Mouse (Mus musculus): Measurements from ENCODE around the gene Ccdc85c. TPM values are rescaled to one million over a fixed set of nuclear protein-coding genes. Genes with fewer than 3 reads are reported as not detected.

Ccdc85c gene
- polyA plus RNA-seq, 1 experiment from 2014 or later = 17.7 TPM

GRCm38 (mm10) chr12:108231901-108232300 is 43.3 kb downstream of the Ccdc85c start:
- 23% methylated on average over 9 of the region's 9 CpGs for WGBS
- H3K27me3 ChIP-seq = no peaks in the 10 kb centered on the region
- ATAC-seq (ENCODE audit: low FRiP score) = no peak
- H3K4me1 ChIP-seq (replicated peaks) = peaks cover 77% of the 10 kb centered on the region
- H3K36me3 ChIP-seq = no peaks in the 10 kb centered on the region
- H3K27ac ChIP-seq = peak overlapping the region; percentile 70
- H3K4me2 ChIP-seq = no peak overlapping the region
- no peaks in the 10 kb centered on the region for H3K9me3 ChIP-seq
- peak overlapping the region; percentile 56; the same call in 1 of the 2 replicates for H3K9ac ChIP-seq
- no peak overlapping the region for H3K4me3 ChIP-seq

- Histone ChIP-seq H3K27me3 (no peaks in the 10 kb centered on the region), H3K4me2 (no peak overlapping the region), H3K27ac (peak overlapping the region; percentile 70), H3K4me1 (replicated peaks) (peaks cover 77% of the 10 kb centered on the region), H3K9me3 (no peaks in the 10 kb centered on the region), H3K4me3 (no peak overlapping the region), H3K9ac (peak overlapping the region; percentile 29; the same call in 1 of the 2 replicates), H3K36me3 (no peaks in the 10 kb centered on the region)
- no peak for ATAC-seq (ENCODE audit: low FRiP score)
- 54% methylated on average over 17 of the region's 18 CpGs for WGBS
Measured at GRCm38 (mm10) chr12:108230821-108231794, 44.1 kb downstream of the Ccdc85c start.

- Histone ChIP-seq H3K9ac (no peak overlapping the region), H3K9me3 (no peaks in the 10 kb centered on the region), H3K4me2 (no peak overlapping the region), H3K27ac (no peak overlapping the region), H3K36me3 (no peaks in the 10 kb centered on the region), H3K4me1 (replicated peaks) (peaks cover 79% of the 10 kb centered on the region), H3K4me3 (no peak overlapping the region), H3K27me3 (no peaks in the 10 kb centered on the region)
- WGBS = 73% methylated on average over 12 of the region's 12 CpGs
- no peak for ATAC-seq (ENCODE audit: low FRiP score)
Measured at GRCm38 (mm10) chr12:108230077-108230476, 45.1 kb downstream of the Ccdc85c start.

- Histone ChIP-seq H3K36me3 (no peaks in the 10 kb centered on the region), H3K4me1 (replicated peaks) (peaks cover 90% of the 10 kb centered on the region), H3K9me3 (no peaks in the 10 kb centered on the region), H3K4me2 (no peak overlapping the region), H3K9ac (no peak overlapping the region; the same call in 1 of the 2 replicates), H3K27me3 (no peaks in the 10 kb centered on the region), H3K4me3 (no peak overlapping the region), H3K27ac (no peak overlapping the region)
- 78% methylated on average over 16 of the region's 16 CpGs for WGBS
- ATAC-seq (ENCODE audit: low FRiP score) = no peak
Measured at GRCm38 (mm10) chr12:108227527-108227926, 47.7 kb downstream of the Ccdc85c start.

- no peak for ATAC-seq (ENCODE audit: low FRiP score)
- no peak overlapping the region for H3K9ac ChIP-seq
- no peak overlapping the region for H3K4me2 ChIP-seq
- peaks cover 86% of the 10 kb centered on the region for H3K4me1 ChIP-seq (replicated peaks)
- no peaks in the 10 kb centered on the region for H3K27me3 ChIP-seq
- H3K27ac ChIP-seq = no peak overlapping the region
- WGBS = 78% methylated on average over 12 of the region's 12 CpGs
- H3K9me3 ChIP-seq = no peaks in the 10 kb centered on the region
- no peak overlapping the region for H3K4me3 ChIP-seq
- H3K36me3 ChIP-seq = no peaks in the 10 kb centered on the region
Measured at GRCm38 (mm10) chr12:108226941-108227340, 48.3 kb downstream of the Ccdc85c start.

GRCm38 (mm10) chr12:108226216-108226615 is 49.0 kb downstream of the Ccdc85c start:
- no peak for ATAC-seq (ENCODE audit: low FRiP score)
- 78% methylated on average over 13 of the region's 13 CpGs for WGBS
- Histone ChIP-seq H3K4me1 (replicated peaks) (peaks cover 86% of the 10 kb centered on the region), H3K4me2 (no peak overlapping the region), H3K36me3 (no peaks in the 10 kb centered on the region), H3K27me3 (no peaks in the 10 kb centered on the region), H3K27ac (peak overlapping the region; percentile 18; the same call in 1 of the 2 replicates), H3K9ac (0 out of 2 replicates have a peak overlapping the region, but pooled peaks have one; percentile 39), H3K9me3 (no peaks in the 10 kb centered on the region), H3K4me3 (no peak overlapping the region)

- peak overlapping the region; percentile 18; the same call in 1 of the 2 replicates for H3K27ac ChIP-seq
Measured at GRCm38 (mm10) chr12:108225781-108226180, 49.4 kb downstream of the Ccdc85c start.

GRCm38 (mm10) chr12:108223357-108223756 is 51.9 kb downstream of the Ccdc85c start:
- Histone ChIP-seq H3K27me3 (no peaks in the 10 kb centered on the region), H3K4me3 (no peak overlapping the region), H3K9ac (no peak overlapping the region), H3K4me1 (replicated peaks) (peaks cover 95% of the 10 kb centered on the region), H3K4me2 (no peak overlapping the region), H3K27ac (no peak overlapping the region), H3K9me3 (no peaks in the 10 kb centered on the region), H3K36me3 (no peaks in the 10 kb centered on the region)
- WGBS = 27% methylated on average over 7 of the region's 8 CpGs
- ATAC-seq (ENCODE audit: low FRiP score) = no peak

More at GRCm38 (mm10) chr12:108225781-108226180, 49.4 kb downstream of the Ccdc85c start:
- WGBS = 63% methylated on average over 7 of the region's 7 CpGs
- Histone ChIP-seq H3K4me2 (no peak overlapping the region), H3K9ac (no peak overlapping the region), H3K4me3 (no peak overlapping the region), H3K9me3 (no peaks in the 10 kb centered on the region), H3K4me1 (replicated peaks) (peaks cover 86% of the 10 kb centered on the region), H3K36me3 (no peaks in the 10 kb centered on the region), H3K27me3 (no peaks in the 10 kb centered on the region)
- ATAC-seq (ENCODE audit: low FRiP score) = no peak

GRCm38 (mm10) chr12:108221712-108222111 is 53.5 kb downstream of the Ccdc85c start:
- Histone ChIP-seq H3K27ac (peak overlapping the region; percentile 92), H3K9ac (no peak overlapping the region), H3K9me3 (no peaks in the 10 kb centered on the region), H3K27me3 (no peaks in the 10 kb centered on the region), H3K4me1 (replicated peaks) (peaks cover 95% of the 10 kb centered on the region), H3K4me2 (no peak overlapping the region), H3K36me3 (no peaks in the 10 kb centered on the region), H3K4me3 (no peak overlapping the region)
- ATAC-seq (ENCODE audit: low FRiP score) = no peak
- 86% methylated on average over 7 of the region's 7 CpGs for WGBS

GRCm38 (mm10) chr12:108221206-108221605 is 54.0 kb downstream of the Ccdc85c start:
- 36% methylated on average over 10 of the region's 10 CpGs for WGBS
- H3K27ac ChIP-seq = peak overlapping the region; percentile 92
- H3K9me3 ChIP-seq = no peaks in the 10 kb centered on the region
- peaks cover 95% of the 10 kb centered on the region for H3K4me1 ChIP-seq (replicated peaks)
- no peak overlapping the region for H3K4me3 ChIP-seq
- H3K36me3 ChIP-seq = no peaks in the 10 kb centered on the region
- no peaks in the 10 kb centered on the region for H3K27me3 ChIP-seq
- H3K9ac ChIP-seq = no peak overlapping the region
- peak; percentile 17; the same call in 1 of the 2 replicates for ATAC-seq (ENCODE audit: low FRiP score)
- H3K4me2 ChIP-seq = no peak overlapping the region

- Histone ChIP-seq H3K4me2 (no peak overlapping the region), H3K27ac (peak overlapping the region; percentile 92), H3K4me1 (replicated peaks) (peaks cover 91% of the 10 kb centered on the region), H3K9me3 (no peaks in the 10 kb centered on the region), H3K27me3 (no peaks in the 10 kb centered on the region), H3K4me3 (no peak overlapping the region), H3K36me3 (no peaks in the 10 kb centered on the region), H3K9ac (no peak overlapping the region)
- peak; percentile 36; the same call in 1 of the 2 replicates for ATAC-seq (ENCODE audit: low FRiP score)
- WGBS = 50% methylated on average over 12 of the region's 12 CpGs
Measured at GRCm38 (mm10) chr12:108220621-108221020, 54.6 kb downstream of the Ccdc85c start.

- H3K36me3 ChIP-seq = no peaks in the 10 kb centered on the region
- H3K9me3 ChIP-seq = no peaks in the 10 kb centered on the region
- 59% methylated on average over 21 of the region's 21 CpGs for WGBS
- H3K9ac ChIP-seq = peak overlapping the region; percentile 43
- H3K4me3 ChIP-seq = no peak overlapping the region
- peak overlapping the region; percentile 25; the same call in 1 of the 2 replicates for H3K4me2 ChIP-seq
- H3K27me3 ChIP-seq = no peaks in the 10 kb centered on the region
- ATAC-seq (ENCODE audit: low FRiP score) = 0 out of 2 replicates have a peak, but pooled peaks have one; percentile 1
- H3K27ac ChIP-seq = peak overlapping the region; percentile 92
- H3K4me1 ChIP-seq (replicated peaks) = peaks cover 89% of the 10 kb centered on the region
Measured at GRCm38 (mm10) chr12:108219825-108220616, 55.2 kb downstream of the Ccdc85c start.

Measured in hindbrain, embryonic 13.5 days (tissue).